Mouse (Mus musculus): ENCODE data around the gene Cmip.

The Cmip gene

DNA sequence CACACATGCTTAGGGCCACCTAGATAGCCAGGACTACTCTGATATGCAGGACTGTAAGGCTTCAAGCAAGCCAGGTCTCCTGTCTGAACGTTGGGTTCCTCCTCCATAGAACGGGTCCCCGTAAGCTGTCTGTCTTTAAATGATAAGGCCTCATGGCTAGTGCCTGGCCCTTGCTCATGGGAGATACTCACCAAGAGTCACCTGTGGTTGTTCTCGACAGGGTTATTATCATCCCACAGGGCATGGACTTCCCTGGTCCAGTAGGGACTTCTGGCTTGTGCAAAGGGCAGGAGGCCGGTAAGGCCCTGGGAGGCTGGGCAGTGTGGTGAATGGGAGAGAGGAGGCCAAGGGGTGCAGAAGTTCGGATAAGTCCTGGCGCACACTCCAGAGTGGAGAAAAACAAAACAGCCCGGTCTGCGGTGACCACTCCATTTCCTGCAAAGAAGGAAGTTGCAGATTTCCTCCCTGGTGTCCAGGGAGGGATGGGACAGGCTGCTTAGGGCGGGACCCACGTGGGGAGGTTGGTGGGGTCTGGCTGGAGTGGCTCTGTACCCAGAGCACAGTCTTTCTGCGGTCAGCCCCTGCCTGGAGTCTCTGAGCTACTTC is 41.2 kb downstream of the Cmip start:
- DNase-seq (ENCODE audit: low spot score) = no peak

GRCm38 (mm10) chr8:117299204-117299603 is 42.3 kb downstream of the Cmip start:
- DNase-seq (ENCODE audit: low spot score) = no peak

- no peak for DNase-seq (ENCODE audit: low spot score)
These were observed 43.3 kb downstream of the Cmip start for GRCm38 (mm10) chr8:117300188-117300587.

- DNase-seq (ENCODE audit: low spot score) = no peak
These were observed 44.7 kb downstream of the Cmip start for GRCm38 (mm10) chr8:117301457-117302041.

DNA sequence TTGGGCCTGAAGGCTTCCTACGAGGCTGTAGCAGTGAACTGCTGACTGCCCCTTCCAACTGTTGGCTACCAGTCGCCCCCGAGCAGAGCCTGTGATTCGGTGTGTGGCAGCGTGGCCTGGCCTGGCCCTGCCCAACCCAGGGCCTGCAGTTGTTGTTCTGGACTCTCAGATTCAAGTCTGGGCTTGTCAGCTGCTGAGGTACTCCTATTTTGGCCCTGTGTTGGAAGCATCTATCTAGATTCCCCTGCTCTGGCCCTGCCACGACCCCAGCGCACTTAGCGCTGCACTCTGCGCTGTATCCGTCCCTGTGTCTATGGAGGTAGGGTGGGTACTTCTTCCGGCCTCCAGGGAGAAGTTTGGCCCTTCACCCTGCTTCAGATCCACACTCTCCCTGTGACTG is 45.2 kb downstream of the Cmip start:
- DNase-seq (ENCODE audit: low spot score) = no peak

GRCm38 (mm10) chr8:117303666-117304065 is 46.8 kb downstream of the Cmip start:
- no peak for DNase-seq (ENCODE audit: low spot score)

DNA sequence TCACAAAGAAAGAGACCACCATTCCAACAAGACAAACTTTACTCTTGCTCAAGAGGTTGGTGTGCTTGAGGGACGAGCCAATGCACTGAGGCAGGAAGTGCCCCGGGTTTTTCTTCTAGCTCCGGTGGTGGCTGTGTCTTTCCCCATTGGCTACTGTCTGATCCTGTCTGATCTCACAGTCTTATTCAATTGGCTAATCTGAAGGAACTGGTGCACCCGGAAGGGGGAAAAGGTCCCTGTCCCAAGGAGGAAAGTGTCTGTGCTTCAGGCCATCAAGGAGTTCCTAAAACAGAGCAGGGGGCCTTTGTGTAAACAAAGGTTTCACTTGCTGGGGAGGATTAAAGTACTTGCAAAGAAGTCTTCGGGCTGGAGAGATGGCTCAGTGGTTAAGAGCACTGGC is 48.5 kb downstream of the Cmip start:
- no peak for DNase-seq (ENCODE audit: low spot score)

- no peak for DNase-seq (ENCODE audit: low spot score)
These were observed 49.9 kb downstream of the Cmip start for GRCm38 (mm10) chr8:117306756-117307155.

DNA sequence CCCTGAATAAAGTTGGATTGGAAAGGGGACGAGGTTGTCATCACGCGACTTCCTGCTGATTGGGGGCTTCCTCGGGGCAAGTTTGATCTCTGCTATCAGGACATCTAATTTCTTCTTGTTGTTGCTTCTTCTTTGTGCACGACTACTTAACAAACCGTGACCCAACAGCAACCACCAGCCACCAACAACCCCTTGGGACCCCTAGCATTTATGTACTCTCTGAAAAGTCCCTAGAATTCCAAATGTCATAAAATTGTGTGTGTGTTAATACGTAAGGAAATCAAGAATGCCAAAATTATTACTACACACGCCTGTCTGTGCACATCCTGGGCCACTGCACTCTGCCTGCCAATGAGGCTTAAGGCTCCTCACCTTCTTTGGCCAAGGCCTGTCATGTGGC is 50.4 kb downstream of the Cmip start:
- DNase-seq (ENCODE audit: low spot score) = no peak

GRCm38 (mm10) chr8:117308303-117309095 is 51.6 kb downstream of the Cmip start:
- no peak for DNase-seq (ENCODE audit: low spot score)

DNA sequence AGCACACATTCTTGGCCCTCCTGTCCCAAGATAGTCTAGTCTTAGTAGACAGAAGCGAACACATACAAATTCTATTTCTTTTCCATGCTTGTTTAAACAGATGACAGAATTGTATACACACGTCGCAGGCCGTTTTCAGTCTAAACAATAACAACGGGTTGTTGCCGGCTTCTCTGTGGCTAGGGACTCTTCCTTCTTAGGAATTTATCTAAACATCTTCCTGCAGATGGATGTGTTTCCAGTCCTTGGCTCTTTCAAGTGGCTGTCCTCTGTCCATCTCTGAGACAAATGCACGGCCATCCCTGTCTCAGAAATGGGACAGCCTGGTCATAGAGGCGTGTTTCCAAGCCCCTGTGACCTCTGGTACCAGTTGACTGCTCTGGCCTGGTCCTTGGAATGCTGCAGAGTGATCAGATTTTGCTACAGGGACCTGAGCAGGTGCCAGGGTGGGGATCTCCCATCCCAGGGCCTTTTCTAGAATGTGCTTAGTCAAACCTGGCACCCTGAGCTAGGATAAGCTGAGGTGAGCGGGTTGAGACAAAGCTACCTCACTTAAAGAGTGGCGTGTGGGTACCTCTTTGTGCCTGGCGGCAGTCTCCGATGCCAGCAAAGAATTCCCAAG is 52.9 kb downstream of the Cmip start:
- no peak for DNase-seq (ENCODE audit: low spot score)

DNA sequence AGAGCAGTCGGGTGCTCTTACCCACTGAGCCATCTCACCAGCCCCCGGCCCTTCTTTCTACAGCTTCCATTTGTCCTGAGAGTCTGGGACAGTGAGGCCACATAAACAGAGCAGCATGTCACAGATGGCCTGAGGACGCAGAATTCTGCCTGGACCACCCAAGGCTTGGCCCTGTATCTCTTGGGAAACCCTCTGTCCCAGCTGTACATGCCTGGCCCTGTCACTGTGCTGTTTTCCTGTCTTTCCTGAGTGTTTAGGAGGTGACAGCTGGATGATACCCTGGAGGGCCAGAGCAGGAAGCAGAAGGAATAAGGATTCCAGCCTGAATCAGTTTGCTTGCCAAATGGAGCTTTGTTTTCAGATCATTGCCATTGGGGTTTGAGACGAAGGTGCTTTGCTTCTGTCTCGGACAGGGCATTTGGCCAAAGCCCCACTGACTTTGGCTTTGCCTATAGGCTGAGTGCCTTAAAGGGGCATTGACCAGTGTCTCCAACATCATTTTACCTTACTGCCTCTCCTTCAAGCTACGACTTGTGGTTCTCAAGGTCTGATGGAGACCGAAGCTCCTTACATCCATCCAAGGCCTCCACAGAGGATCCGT is 54.2 kb downstream of the Cmip start:
- DNase-seq (ENCODE audit: low spot score) = no peak

GRCm38 (mm10) chr8:117314308-117314953 is 57.6 kb downstream of the Cmip start:
- DNase-seq (ENCODE audit: low spot score) = no peak

DNA sequence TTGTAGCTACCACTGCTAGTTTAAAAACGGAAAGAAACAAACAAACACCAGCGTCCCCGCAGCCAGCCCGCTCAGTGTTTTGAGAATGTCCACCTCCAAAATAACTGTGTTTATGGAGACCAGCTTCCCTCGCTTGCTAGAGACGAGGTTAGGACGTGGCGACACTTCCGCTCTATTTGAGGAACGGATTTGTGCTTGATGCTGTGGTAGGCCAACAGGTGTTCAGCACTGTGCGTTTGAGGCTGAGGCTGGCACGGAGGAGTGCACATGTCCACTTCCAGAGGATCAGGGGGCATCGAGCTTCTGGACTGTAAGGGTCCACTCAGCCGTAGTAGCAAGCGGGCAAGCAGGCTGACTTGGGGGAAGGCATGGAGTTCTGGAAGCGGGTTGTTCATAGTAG is 58.9 kb downstream of the Cmip start:
- no peak for DNase-seq (ENCODE audit: low spot score)

- no peak for DNase-seq (ENCODE audit: low spot score)
These were observed 60.6 kb downstream of the Cmip start for GRCm38 (mm10) chr8:117317478-117317877.

DNA sequence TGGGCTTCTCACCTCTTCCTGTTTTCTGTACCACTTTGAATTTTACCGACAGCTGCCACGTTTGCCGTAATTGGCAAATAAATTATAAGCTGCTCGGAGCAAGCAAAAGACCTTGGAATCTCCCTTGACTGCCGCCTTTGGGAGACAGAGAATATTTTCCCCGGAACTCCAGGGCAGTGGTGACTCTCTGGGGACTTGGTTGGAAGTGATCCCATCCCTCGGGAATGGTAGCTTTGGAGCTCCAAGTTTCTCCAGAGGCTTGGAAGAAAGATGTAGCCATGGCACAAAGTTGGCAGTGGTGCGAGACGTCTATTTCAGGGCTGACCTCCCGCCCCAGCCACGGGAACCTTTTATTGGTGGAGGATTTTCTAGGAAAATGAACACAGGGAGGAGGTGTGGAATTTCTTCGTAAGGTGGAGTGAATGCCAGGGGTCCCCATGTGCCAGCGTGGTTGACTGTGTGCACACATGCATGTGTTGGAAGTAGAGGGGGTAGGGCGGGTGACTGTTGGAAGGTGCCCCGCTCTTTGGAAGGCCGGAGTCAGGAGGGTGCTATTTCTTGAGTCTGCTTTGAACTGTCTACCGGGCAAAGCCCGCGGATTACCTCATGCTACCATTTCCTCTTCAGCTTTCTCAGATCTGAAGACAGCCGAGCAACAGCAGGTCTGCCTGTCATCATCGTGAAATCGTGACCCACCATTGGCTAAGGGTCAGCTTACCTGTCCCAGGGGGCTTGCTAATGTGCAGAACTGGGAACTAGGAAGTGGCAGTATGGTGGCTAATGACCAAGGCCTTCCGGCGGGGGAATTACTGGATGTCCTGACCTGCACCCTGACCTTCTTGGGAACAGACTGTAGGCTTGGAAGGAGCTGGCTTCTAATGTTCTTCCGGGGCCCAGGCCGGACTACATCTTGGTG is 62.3 kb downstream of the Cmip start:
- DNase-seq (ENCODE audit: low spot score) = no peak

- no peak for DNase-seq (ENCODE audit: low spot score)
These were observed 63.8 kb downstream of the Cmip start for GRCm38 (mm10) chr8:117320616-117321015.

- DNase-seq (ENCODE audit: low spot score) = no peak
These were observed 64.4 kb downstream of the Cmip start for GRCm38 (mm10) chr8:117321232-117321631.

DNA sequence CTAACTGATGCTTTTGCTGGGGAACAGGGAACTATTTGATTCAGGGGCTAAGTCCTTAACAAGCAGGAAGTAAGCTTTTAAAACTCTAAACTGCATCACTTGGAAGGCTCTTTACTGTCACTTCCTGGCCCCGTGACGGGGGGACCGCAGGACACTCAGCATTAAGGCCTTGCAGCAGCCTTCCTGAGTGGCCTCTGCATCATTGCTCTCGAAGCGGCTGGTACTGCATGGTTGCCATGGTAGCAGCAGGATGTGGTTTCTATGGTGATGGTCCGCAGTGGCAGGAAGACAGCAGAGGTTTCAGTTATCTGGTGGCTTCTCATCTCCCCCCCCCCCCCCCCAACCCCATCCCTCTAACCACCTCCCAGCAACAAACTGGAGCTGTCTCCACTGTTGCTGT is 65.2 kb downstream of the Cmip start:
- no peak for DNase-seq (ENCODE audit: low spot score)

DNA sequence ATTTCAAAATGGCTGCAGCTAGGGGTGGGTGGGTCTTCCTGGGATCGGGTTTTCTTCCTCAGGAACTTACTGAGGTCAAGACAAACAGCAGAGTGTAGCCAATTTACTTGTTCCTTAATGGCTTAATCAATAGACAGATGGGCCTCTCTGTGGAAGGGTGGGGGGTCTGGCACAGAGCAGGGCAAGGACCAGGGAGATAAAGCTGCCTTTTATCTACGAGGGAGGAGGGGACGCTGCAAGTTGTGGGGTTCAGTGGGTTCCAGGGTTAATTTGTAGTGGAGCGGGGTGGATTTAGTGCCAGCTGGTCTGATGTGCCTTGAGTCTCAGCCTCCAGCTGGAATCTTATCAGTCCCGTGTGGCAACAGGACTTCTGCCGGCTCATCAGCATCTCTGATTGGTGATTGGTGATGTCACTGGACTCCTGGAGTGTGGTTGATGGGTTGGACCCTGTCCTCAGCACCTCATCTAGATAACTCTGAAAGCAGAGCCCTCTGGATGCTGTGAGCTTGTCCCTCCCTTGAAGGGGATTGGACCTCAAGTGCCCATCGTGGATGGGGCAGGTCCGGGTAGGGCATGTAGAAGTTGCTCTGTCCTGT is 65.9 kb downstream of the Cmip start:
- no peak for DNase-seq (ENCODE audit: low spot score)

GRCm38 (mm10) chr8:117324821-117325220 is 68.0 kb downstream of the Cmip start:
- no peak for DNase-seq (ENCODE audit: low spot score)

All from ovary, postnatal 36 days (tissue).